Mouse (Mus musculus) heart, postnatal 0 days (tissue): ENCODE results near the gene Cutal.

Source experiments
- CTCF ChIP-seq: IDR thresholded peaks from 2 replicates; pipeline ENCODE4 v1.5.1; 2016; ENCODE audit warnings: antibody characterized with exemption, control low read depth, low read depth
- EP300 ChIP-seq: IDR thresholded peaks from 2 replicates; pipeline ENCODE4 v1.6.1; 2016; ENCODE audit warnings: antibody characterized with exemption, low read depth

DNA sequence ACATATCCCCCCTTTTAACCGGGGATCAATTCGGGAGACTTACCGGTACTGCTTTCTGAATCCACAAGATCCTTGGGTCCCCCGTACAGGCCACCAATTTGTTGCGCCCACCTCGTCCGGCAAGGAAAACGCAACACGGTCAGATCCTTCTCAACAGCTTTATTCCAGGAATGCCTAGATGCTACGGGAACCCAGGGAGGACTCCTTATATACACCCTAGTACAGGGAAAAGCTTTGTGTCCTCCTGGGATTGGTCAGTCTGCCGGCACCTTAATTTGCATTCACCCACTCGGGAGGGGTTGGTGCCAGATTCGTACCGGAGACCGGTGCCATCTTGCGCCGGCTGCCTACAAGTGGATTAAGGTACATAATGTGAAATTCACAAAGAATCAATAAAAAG lies 40.6 kb upstream of the Cutal start:
- TF ChIP-seq CTCF (no peak), EP300 (no peak)
